Mouse (Mus musculus): Measurements from ENCODE around the gene Tnfsf10. TPM values are rescaled to one million over a fixed set of nuclear protein-coding genes. Genes with fewer than 3 reads are reported as not detected.

The Tnfsf10 gene
- polyA plus RNA-seq, 1 experiment from 2014 or later, result 0.07 TPM

GRCm38 (mm10) chr3:27345526-27345925 is 28.7 kb downstream of the Tnfsf10 start:
- Histone ChIP-seq H3K36me3 (no peaks in the 10 kb centered on the region), H3K4me2 (replicated peaks) (no peak overlapping the region), H3K9me3 (no peaks in the 10 kb centered on the region), H3K4me3 (replicated peaks) (no peak overlapping the region), H3K27ac (no peak overlapping the region), H3K9ac (replicated peaks) (no peak overlapping the region), H3K4me1 (replicated peaks) (no peaks in the 10 kb centered on the region), H3K27me3 (no peaks in the 10 kb centered on the region)
- no peak for ATAC-seq
- 54% methylated on average over 6 of the region's 6 CpGs for WGBS

DNA sequence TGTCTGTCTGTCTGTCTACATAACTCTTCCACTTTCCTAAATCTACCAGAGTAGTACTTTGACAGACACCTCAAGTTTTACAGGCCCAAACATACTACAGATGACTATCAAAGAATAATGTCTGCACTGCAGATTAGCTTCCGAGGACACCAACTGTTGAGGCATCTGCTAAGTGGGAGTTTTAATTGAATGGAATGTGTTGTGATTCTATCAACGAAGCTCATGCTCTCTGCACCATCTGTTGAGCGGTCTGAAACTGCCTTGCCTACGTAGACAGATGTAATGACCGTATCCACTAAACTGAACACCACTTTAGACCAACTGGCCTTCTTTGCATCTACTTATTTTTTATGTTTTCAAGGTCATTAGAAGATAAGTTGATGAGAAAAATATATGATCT is 31.6 kb downstream of the Tnfsf10 start:
- no peaks in the 10 kb centered on the region for H3K9me3 ChIP-seq
- no peak for ATAC-seq
- WGBS, result 72% methylated on average over 5 of the region's 5 CpGs
- no peaks in the 10 kb centered on the region for H3K36me3 ChIP-seq
- H3K4me3 ChIP-seq (replicated peaks), result no peak overlapping the region
- no peak overlapping the region for H3K9ac ChIP-seq (replicated peaks)
- H3K27ac ChIP-seq, result no peak overlapping the region
- 0 out of 2 replicates have a peak, but pooled peaks cover 5% of the 10 kb centered on the region for H3K4me1 ChIP-seq (replicated peaks)
- H3K27me3 ChIP-seq, result no peaks in the 10 kb centered on the region
- no peak overlapping the region for H3K4me2 ChIP-seq (replicated peaks)

- peak; percentile 79 for ATAC-seq
- Histone ChIP-seq H3K27me3 (no peaks in the 10 kb centered on the region), H3K4me3 (replicated peaks) (no peak overlapping the region), H3K9me3 (no peaks in the 10 kb centered on the region), H3K9ac (replicated peaks) (no peak overlapping the region), H3K4me2 (replicated peaks) (no peak overlapping the region), H3K27ac (no peak overlapping the region), H3K4me1 (replicated peaks) (0 out of 2 replicates have a peak, but pooled peaks cover 5% of the 10 kb centered on the region), H3K36me3 (no peaks in the 10 kb centered on the region)
- WGBS, result 67% methylated on average over 9 of the region's 9 CpGs
Observed at GRCm38 (mm10) chr3:27351105-27351504, 34.3 kb downstream of the Tnfsf10 start.

- no peak for ATAC-seq
- Histone ChIP-seq H3K4me2 (replicated peaks) (no peak overlapping the region), H3K4me1 (replicated peaks) (no peaks in the 10 kb centered on the region), H3K9me3 (no peaks in the 10 kb centered on the region), H3K27ac (no peak overlapping the region), H3K36me3 (no peaks in the 10 kb centered on the region), H3K9ac (replicated peaks) (no peak overlapping the region), H3K4me3 (replicated peaks) (no peak overlapping the region), H3K27me3 (no peaks in the 10 kb centered on the region)
- 87% methylated on average over 2 of the region's 2 CpGs for WGBS
Observed at GRCm38 (mm10) chr3:27359100-27359720, 42.4 kb downstream of the Tnfsf10 start.

GRCm38 (mm10) chr3:27370125-27370524 is 53.3 kb downstream of the Tnfsf10 start:
- 4% methylated on average over 10 of the region's 10 CpGs for WGBS
- no peaks in the 10 kb centered on the region for H3K9me3 ChIP-seq
- no peak overlapping the region for H3K27ac ChIP-seq
- 0 out of 2 replicates have a peak overlapping the region, but pooled peaks have one; percentile 92 for H3K4me2 ChIP-seq (replicated peaks)
- no peak for ATAC-seq
- no peaks in the 10 kb centered on the region for H3K36me3 ChIP-seq
- H3K9ac ChIP-seq (replicated peaks), result no peak overlapping the region
- H3K4me3 ChIP-seq (replicated peaks), result no peak overlapping the region; the same call in 1 of the 2 replicates
- H3K4me1 ChIP-seq (replicated peaks), result peaks cover 19% of the 10 kb centered on the region
- H3K27me3 ChIP-seq, result peaks cover 62% of the 10 kb centered on the region

GRCm38 (mm10) chr3:27370582-27371275 is 53.9 kb downstream of the Tnfsf10 start:
- peaks cover 62% of the 10 kb centered on the region for H3K27me3 ChIP-seq
- H3K9me3 ChIP-seq, result no peaks in the 10 kb centered on the region
- peak overlapping the region; percentile 52; the same call in 1 of the 2 replicates for H3K9ac ChIP-seq (replicated peaks)
- 2% methylated on average over 20 of the region's 20 CpGs for WGBS
- H3K4me3 ChIP-seq (replicated peaks), result peak overlapping the region; percentile 47
- no peaks in the 10 kb centered on the region for H3K36me3 ChIP-seq
- H3K27ac ChIP-seq, result no peak overlapping the region
- peak overlapping the region; percentile 92 for H3K4me2 ChIP-seq (replicated peaks)
- no peak for ATAC-seq
- peaks cover 19% of the 10 kb centered on the region for H3K4me1 ChIP-seq (replicated peaks)

DNA sequence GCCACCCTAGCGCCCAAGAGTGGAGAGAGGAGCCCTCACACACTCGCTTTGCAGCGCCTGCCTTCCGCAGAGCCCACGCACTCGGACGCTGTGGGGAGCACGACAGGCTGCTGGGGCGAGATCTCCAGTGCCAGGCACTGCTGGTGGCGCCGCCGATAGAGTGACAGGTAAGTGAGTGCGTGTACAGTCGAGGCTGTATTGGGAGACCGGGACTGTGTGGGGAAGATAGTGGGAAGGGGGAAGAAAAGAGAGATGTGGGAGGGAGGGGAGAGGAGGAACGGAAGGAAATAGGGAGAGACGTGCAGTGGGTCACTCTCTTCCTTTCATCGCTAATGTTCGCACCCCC is 54.4 kb downstream of the Tnfsf10 start, which contains the start of gene Ghsr:
Ghsr (plus strand) TSS at position 76 of the 346 bp plus-strand sequence.
- peaks cover 62% of the 10 kb centered on the region for H3K27me3 ChIP-seq
- ATAC-seq, result peak; percentile 77
- peak within 1 kb of the TSS; percentile 92 for H3K4me2 ChIP-seq (replicated peaks)
- H3K4me1 ChIP-seq (replicated peaks), result peaks cover 19% of the 10 kb centered on the region
- H3K36me3 ChIP-seq, result no peaks in the 10 kb centered on the region
- H3K27ac ChIP-seq, result no peak within 1 kb of the TSS
- H3K9ac ChIP-seq (replicated peaks), result peak within 1 kb of the TSS; percentile 52
- WGBS, result under 1% methylated on average over 19 of the region's 19 CpGs
- peak within 1 kb of the TSS; percentile 47 for H3K4me3 ChIP-seq (replicated peaks)
- no peaks in the 10 kb centered on the region for H3K9me3 ChIP-seq

GRCm38 (mm10) chr3:27371725-27372650 is 55.2 kb downstream of the Tnfsf10 start:
- peaks cover 19% of the 10 kb centered on the region for H3K4me1 ChIP-seq (replicated peaks)
- WGBS, result 2% methylated on average over 77 of the region's 77 CpGs

DNA sequence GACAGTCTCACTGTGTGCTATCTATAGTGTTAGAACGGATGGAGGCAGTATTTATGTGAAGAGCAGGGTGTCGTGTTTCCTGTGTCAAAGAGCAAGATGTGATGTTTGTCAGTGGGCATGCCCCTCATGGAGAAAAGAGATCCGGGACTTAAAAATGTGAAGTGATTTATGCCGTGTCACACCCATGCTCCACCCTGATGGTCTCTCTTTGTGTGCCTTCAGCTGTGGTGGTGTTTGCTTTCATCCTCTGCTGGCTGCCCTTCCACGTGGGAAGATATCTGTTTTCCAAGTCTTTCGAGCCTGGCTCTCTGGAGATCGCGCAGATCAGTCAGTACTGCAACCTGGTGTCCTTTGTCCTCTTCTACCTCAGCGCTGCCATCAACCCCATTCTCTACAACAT is 57.6 kb downstream of the Tnfsf10 start:
- no peak overlapping the region for H3K4me3 ChIP-seq (replicated peaks)
- no peak for ATAC-seq
- 67% methylated on average over 9 of the region's 9 CpGs for WGBS
- H3K27ac ChIP-seq, result no peak overlapping the region
- H3K36me3 ChIP-seq, result no peaks in the 10 kb centered on the region
- H3K27me3 ChIP-seq, result peaks cover 52% of the 10 kb centered on the region
- no peak overlapping the region for H3K4me2 ChIP-seq (replicated peaks)
- no peak overlapping the region for H3K9ac ChIP-seq (replicated peaks)
- H3K4me1 ChIP-seq (replicated peaks), result peaks cover 19% of the 10 kb centered on the region
- no peaks in the 10 kb centered on the region for H3K9me3 ChIP-seq

More at GRCm38 (mm10) chr3:27371725-27372650, 55.2 kb downstream of the Tnfsf10 start:
- Histone ChIP-seq H3K9me3 (no peaks in the 10 kb centered on the region), H3K36me3 (no peaks in the 10 kb centered on the region), H3K27ac (no peak overlapping the region), H3K4me2 (replicated peaks) (peak overlapping the region; percentile 92), H3K27me3 (peaks cover 62% of the 10 kb centered on the region), H3K9ac (replicated peaks) (peak overlapping the region; percentile 52), H3K4me3 (replicated peaks) (peak overlapping the region; percentile 47)
- ATAC-seq, result peak; percentile 60

GRCm38 (mm10) chr3:27377935-27378334 is 61.1 kb downstream of the Tnfsf10 start:
- ATAC-seq, result no peak

DNA sequence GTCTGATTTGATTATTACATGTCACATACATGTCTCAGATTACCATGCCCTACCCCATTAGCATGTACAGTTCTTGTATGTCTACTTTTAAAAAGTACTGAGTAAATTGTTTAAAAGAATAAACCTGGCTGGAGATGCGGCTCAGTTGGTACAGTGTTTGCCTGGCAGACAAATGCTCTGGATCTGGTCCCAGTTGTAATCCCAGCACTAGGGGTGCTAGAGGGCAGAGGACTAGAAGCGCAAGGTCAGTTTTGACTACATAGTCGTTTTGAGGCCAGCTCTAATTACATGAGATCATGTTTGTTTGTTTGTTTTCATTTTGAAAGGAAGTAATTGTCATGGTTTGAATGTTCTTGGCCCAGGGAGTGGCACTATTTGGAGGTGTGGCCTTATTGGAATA is 68.0 kb downstream of the Tnfsf10 start:
- no peak for ATAC-seq
- H3K27me3 ChIP-seq, result no peaks in the 10 kb centered on the region
- 74% methylated on average over 3 of the region's 3 CpGs for WGBS
- no peaks in the 10 kb centered on the region for H3K9me3 ChIP-seq
- H3K36me3 ChIP-seq, result no peaks in the 10 kb centered on the region
- H3K27ac ChIP-seq, result no peak overlapping the region
- no peak overlapping the region for H3K4me2 ChIP-seq (replicated peaks)
- no peaks in the 10 kb centered on the region for H3K4me1 ChIP-seq (replicated peaks)
- no peak overlapping the region for H3K4me3 ChIP-seq (replicated peaks)
- H3K9ac ChIP-seq (replicated peaks), result no peak overlapping the region

More at GRCm38 (mm10) chr3:27377935-27378334, 61.1 kb downstream of the Tnfsf10 start:
- 80% methylated on average over 4 of the region's 4 CpGs for WGBS
- H3K4me1 ChIP-seq (replicated peaks), result no peaks in the 10 kb centered on the region
- H3K27me3 ChIP-seq, result peaks cover 18% of the 10 kb centered on the region
- no peak overlapping the region for H3K9ac ChIP-seq (replicated peaks)
- H3K9me3 ChIP-seq, result no peaks in the 10 kb centered on the region
- no peak overlapping the region for H3K27ac ChIP-seq
- no peaks in the 10 kb centered on the region for H3K36me3 ChIP-seq
- H3K4me2 ChIP-seq (replicated peaks), result no peak overlapping the region
- no peak overlapping the region for H3K4me3 ChIP-seq (replicated peaks)

DNA sequence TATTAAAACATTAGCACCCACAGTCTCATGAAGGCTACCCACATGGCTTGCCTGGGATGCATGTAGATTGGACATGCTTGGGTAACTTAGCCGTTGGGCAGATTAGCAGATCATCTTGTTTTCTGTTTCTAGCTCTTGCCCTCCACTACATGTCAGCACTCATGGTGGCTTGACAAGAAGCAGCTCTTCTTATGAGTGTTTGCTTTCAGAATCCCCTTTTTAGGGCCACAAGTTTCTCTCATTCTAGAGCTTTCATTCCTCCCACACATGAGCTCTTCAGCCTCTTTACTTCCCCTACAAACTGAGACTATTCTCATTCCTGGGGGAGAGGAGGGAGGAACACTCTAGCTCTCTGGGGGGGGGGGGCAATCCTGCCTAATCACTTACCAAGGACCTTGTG is 73.1 kb downstream of the Tnfsf10 start:
- Histone ChIP-seq H3K4me3 (replicated peaks) (no peak overlapping the region), H3K9ac (replicated peaks) (no peak overlapping the region), H3K4me1 (replicated peaks) (no peaks in the 10 kb centered on the region), H3K27ac (no peak overlapping the region), H3K36me3 (no peaks in the 10 kb centered on the region), H3K4me2 (replicated peaks) (no peak overlapping the region), H3K9me3 (no peaks in the 10 kb centered on the region), H3K27me3 (no peaks in the 10 kb centered on the region)
- 69% methylated on average over 1 of the region's 1 CpGs for WGBS
- no peak for ATAC-seq
